Mouse (Mus musculus) gastrocnemius, adult 2 months (tissue): ENCODE measurements around the gene Scarf1. TPM values are rescaled to one million over a fixed set of nuclear protein-coding genes. Genes with fewer than 3 reads are reported as not detected.
A peak's percentile ranks its signal among the peaks of the same experiment; 100 is the strongest.

Experiments used
- DNase-seq: peaks from one replicate; pipeline ENCODE4 v3.0.0; 2022
- H3K27ac ChIP-seq: fragments of 200-600 bp; 2 replicates; pipeline ENCODE4 v1.8.1; 2022; ENCODE audit warnings: mild to moderate bottlenecking
- H3K4me3 ChIP-seq: fragments of 200-600 bp; 2 replicates; pipeline ENCODE4 v1.8.1; 2022; ENCODE audit warnings: mild to moderate bottlenecking, moderate library complexity
- CTCF ChIP-seq: fragments of 200-600 bp; IDR thresholded peaks from 2 replicates; pipeline ENCODE4 v1.8.1; 2022; ENCODE audit warnings: antibody characterized with exemption, mild to moderate bottlenecking, moderate library complexity
- intact Hi-C: fragments of 180-260 bp; cut with DNase I; formaldehyde crosslinking; loops from one replicate; pipeline ENCODE4 v1.15.1; 2025
- total RNA-seq, 2 experiments: library from RNA; stranded (reverse); gene quantifications; 2 replicates each; pipeline ENCODE4 v1.2.3; 2021

Scarf1 gene
- total RNA-seq, 2 experiments from 2014 or later = 2.4 to 5.7 TPM

DNA sequence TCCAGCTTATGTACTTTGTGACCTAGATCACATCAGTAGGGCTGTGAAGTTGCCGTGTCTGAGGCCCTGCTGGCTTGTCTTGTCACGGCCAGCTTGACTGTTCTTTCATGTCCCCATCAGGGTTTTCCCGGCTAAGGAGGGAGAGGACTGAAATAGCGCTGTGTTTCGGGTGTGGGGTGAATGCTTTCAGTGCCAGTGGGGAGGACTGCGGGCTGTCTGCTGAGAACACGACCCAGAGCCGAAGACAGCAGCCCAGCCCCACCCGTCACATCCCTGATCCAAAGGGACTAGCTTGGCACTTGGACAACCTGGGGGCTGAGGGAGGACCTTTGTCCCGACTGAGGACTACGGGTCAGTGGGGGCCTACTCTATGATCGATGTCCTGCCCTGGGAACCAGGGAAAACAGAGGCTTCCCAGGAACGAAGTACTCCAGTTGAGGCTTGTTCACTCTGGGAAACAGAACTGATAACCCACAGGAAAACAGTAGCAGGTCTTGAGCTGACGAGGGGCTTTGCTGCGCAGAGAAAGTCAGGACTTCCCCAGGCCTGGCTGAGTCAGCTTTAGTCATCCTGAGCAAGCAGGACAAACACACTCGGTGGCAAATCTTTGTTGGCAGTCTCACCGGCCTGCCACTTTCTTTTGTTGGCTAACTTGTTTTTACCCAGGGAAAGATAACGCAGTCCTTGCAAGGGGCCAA, 50.7 kb downstream of the Scarf1 start:
- peak overlapping the region; percentile 17 for H3K4me3 ChIP-seq
- H3K27ac ChIP-seq = peak overlapping the region; percentile 89
- peak; percentile 72 for DNase-seq
- no peak for TF ChIP-seq CTCF
- intact Hi-C loops = no loop called here

DNA sequence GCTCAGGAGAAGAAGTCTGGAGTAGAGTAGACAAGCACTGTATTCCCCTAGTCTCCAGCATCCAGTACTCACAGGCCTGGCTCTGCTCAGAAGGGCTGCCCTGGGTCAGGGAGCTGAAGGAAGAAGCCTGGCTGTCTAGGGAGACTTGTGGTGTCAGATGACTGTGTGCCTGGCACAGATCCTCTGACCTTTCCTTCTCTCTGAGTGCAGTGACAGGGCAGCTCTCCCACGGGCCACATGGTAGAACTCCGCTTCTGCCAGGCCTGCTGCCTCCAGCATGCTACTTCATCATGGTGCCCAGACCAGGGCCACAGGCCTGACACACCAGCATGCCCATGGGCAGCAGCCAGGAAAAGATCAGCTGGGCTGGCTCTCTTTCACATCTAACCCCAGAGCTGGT, 52.5 kb downstream of the Scarf1 start:
- no peak for TF ChIP-seq CTCF
- Histone ChIP-seq H3K4me3 (no peak overlapping the region), H3K27ac (peak overlapping the region; percentile 89)
- intact Hi-C loops = loop anchor here (5.0 kb wide), 1 partner anchor 104 kb away; the partner anchor contains the start of gene Tlcd2
- DNase-seq = peak; percentile 95

- TF ChIP-seq CTCF = no peak
- no peak for DNase-seq
- H3K27ac ChIP-seq = peak overlapping the region; percentile 89
Observed at GRCm38 (mm10) chr11:75566276-75567196, 53.2 kb downstream of the Scarf1 start.

DNA sequence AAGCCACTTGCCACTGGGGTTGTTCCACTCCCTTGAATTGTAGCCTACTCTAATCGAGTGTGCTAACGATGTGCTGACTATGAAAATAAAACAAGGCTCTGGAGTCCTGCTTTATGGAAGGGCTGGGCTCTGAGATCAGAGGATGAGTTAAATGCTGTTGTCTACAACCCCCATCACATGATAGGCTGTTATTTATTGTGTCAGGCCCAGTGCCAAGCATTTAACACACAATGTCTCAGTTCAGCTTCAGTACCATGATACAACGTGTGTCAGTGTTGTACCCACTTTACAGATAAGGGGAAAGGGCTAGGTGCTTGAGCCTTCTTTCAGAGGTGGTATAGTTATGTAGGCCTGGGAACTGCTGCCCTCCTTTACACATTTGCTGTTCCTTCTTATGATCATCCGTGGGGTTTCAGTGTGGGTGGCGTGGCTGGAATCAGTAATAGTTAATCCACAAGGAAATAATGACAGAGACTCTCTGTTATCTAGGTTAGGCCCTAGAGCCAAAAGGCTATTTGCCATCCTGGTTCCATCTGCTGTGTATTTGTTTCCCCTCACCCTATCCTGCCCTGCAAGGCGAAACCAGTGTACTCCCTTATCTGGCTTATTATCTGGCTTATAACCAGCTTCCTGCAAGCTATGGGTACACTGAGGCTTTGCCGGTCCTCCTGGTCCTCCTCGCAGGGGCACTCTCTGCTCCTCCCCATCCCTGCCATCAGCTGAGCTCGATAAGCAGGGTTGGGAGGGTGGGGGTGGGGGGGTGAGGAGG, 54.2 kb downstream of the Scarf1 start:
- no peak overlapping the region for H3K4me3 ChIP-seq
- intact Hi-C loops = loop anchor here (5.0 kb wide), 1 partner anchor 105 kb away; the partner anchor contains the start of gene Tlcd2
- TF ChIP-seq CTCF = no peak
- H3K27ac ChIP-seq = peak overlapping the region; percentile 89
- DNase-seq = no peak

More at GRCm38 (mm10) chr11:75566276-75567196, 53.2 kb downstream of the Scarf1 start:
- intact Hi-C loops = loop anchor here (5.0 kb wide), 1 partner anchor 104 kb away; the partner anchor contains the start of gene Tlcd2
- no peak overlapping the region for H3K4me3 ChIP-seq

- intact Hi-C loops = loop anchor here (5.0 kb wide), 1 partner anchor 106 kb away; the partner anchor contains the start of gene Tlcd2
- DNase-seq = no peak
- peak overlapping the region; percentile 89 for H3K27ac ChIP-seq
- TF ChIP-seq CTCF = no peak
- H3K4me3 ChIP-seq = no peak overlapping the region
Observed at GRCm38 (mm10) chr11:75568115-75568511, 54.8 kb downstream of the Scarf1 start.

DNA sequence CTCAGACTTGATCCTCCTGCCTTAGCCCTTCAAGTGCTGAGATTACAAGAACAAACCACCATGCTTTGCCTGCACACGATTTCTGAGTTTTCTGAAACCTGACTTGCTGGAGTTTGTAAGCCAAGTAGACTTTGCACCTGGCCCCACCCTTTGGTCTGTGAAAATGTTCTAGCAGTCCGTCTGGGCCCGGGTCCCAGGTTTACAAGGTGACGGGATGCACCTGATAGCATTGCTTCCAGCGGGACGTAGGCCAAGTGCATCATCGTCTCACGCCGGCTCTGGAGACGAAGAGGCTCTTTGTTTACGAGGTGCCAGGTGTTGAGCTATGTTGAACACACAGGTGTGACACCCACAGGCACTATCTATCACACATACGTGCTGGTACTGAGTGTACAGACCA, 55.6 kb downstream of the Scarf1 start:
- no peak for TF ChIP-seq CTCF
- intact Hi-C loops = loop anchor here (5.0 kb wide), 1 partner anchor 107 kb away; the partner anchor contains the start of gene Tlcd2
- no peak overlapping the region for H3K4me3 ChIP-seq
- DNase-seq = no peak
- no peak overlapping the region for H3K27ac ChIP-seq

DNA sequence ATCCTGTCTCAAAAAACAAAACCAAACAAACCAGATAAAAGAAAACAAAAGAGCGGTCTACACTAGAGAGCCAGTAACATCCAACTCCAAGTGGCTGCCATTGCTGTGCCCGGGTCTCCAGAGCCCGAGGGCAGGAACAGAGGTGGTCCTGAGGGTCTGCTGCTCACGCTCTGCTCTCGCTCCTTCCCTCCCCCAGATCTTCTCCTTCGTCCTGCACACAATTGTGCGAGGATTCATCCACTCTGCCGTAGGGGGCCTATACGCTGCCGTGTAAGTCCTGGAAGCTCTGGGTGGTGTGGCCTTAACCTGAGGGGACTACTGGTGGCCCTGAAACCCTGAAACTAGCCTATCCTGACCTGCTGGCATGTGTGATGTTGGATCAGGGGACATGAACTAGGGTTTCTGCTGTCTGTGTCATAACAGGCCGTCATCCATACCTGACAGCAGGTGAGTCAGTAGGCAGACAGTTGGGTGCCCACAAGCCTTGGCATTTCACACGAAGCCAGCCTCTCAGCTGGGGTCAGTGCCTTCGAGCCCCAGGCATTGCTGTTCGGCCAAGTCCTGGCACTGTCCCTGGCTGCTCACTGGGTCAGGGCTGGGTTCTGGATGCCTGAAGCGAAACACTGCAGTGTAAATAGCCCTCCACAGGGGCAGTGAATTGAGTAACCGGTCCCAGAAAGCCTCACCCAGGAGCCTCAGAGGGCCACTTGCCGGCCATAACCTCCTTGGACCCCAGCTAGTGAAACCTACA, 57.2 kb downstream of the Scarf1 start:
- Histone ChIP-seq H3K4me3 (peak overlapping the region; percentile 4), H3K27ac (peak overlapping the region; percentile 89)
- intact Hi-C loops = loop anchor here (5.0 kb wide), 1 partner anchor 168 kb away; no protein-coding TSS in a partner anchor
- no peak for TF ChIP-seq CTCF
- peak; percentile 65 for DNase-seq

- H3K4me3 ChIP-seq = peak overlapping the region; percentile 27
- DNase-seq = peak; percentile 85
- no peak for TF ChIP-seq CTCF
- intact Hi-C loops = loop anchor here (5.0 kb wide), 1 partner anchor 169 kb away; no protein-coding TSS in a partner anchor
- peak overlapping the region; percentile 89 for H3K27ac ChIP-seq
Observed at GRCm38 (mm10) chr11:75571126-75571990, 58.0 kb downstream of the Scarf1 start.

DNA sequence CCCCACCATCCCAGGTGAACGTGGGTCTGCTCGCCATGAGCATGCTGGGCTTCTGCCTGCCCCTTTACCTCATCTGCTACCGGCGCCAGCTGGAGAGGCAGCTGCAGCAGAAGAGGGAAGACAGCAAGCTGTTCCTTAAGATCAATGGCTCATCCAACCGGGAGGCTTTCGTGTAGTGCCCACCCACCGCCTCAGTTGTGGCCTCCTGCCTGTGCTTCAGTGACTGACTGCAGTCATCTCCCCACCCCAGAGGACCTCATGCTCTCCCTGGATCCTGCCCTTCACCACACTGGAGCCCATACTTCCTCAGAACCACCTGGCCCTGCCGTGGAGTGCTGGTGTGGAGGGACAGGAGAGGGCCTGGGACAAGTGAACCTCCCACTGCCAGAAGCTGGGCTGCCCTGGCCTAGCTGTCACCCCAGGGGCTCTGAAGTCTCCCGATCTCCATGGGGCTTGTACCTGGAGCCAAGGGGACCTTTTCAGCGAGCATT, 59.0 kb downstream of the Scarf1 start:
- Histone ChIP-seq H3K27ac (peak overlapping the region; percentile 89), H3K4me3 (peak overlapping the region; percentile 4; the same call in 1 of the 2 replicates)
- TF ChIP-seq CTCF = no peak
- intact Hi-C loops = loop anchor here (5.0 kb wide), 1 partner anchor 170 kb away; no protein-coding TSS in a partner anchor
- peak; percentile 51 for DNase-seq

GRCm38 (mm10) chr11:75572854-75573650, 59.7 kb downstream of the Scarf1 start:
- DNase-seq = peak; percentile 95
- peak; percentile 97 for TF ChIP-seq CTCF
- intact Hi-C loops = loop anchor here (1.0 to 5.0 kb wide), 2 partner anchors 43 to 171 kb away; no protein-coding TSS in a partner anchor
- peak overlapping the region; percentile 89 for H3K27ac ChIP-seq
- H3K4me3 ChIP-seq = peak overlapping the region; percentile 4; the same call in 1 of the 2 replicates
